Mouse (Mus musculus): ENCODE results near the gene D430041D05Rik.

DNA sequence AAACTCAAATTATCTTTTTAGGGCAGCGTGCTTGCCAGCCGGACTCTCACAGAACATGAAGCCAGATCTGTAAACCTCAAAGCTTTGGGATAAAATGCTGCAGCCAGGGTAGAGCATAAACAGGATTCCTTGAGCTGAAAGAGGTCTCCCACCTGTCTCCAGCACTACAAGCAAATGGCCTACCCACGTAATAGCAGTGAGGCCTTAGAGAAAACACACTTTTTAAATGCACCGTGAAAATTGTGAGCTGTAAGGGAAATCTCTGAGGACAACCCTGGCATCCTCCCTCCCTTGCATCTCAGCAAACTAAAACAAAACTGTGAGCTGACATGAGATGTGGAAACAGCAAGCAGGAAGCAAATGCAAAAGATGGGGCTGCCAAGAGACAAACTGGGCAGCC, 253.0 kb downstream of the D430041D05Rik start:
- no peak for TF ChIP-seq ETS1 (conservative IDR thresholded peaks at IDR 0.05; ENCODE audit: low read depth, low read length)
- TF ChIP-seq CHD1 (IDR thresholded peaks at IDR 0.05; ENCODE audit: low read depth, low read length): no peak
- TF ChIP-seq POLR2A (IDR thresholded peaks at IDR 0.05; ENCODE audit: low read depth, low read length): no peak
- TF ChIP-seq MAZ (IDR thresholded peaks at IDR 0.05; ENCODE audit: low read depth, low read length): no peak
- TF ChIP-seq CTCF (conservative IDR thresholded peaks at IDR 0.05 in 1 of 2, IDR thresholded peaks at IDR 0.05 in 1 of 2; ENCODE audit: low read depth in 2 of 2, low read length in 2 of 2): no peak
- TF ChIP-seq MXI1 (IDR thresholded peaks at IDR 0.05; ENCODE audit: low read depth, low read length): no peak
- TF ChIP-seq IRF4 (IDR thresholded peaks at IDR 0.05; ENCODE audit: low read depth, low read length): no peak
- TF ChIP-seq MAFK (IDR thresholded peaks at IDR 0.05; ENCODE audit: insufficient replicate concordance, low read length): no peak
- TF ChIP-seq ZMIZ1 (IDR thresholded peaks at IDR 0.05; ENCODE audit: low read depth, low read length): no peak
